Mouse (Mus musculus): Measurements from ENCODE around the gene BC034090. TPM values are rescaled to one million over a fixed set of nuclear protein-coding genes. Genes with fewer than 3 reads are reported as not detected.

The BC034090 gene
- 92.2 and 98.3 TPM in 2 replicates for polyA plus RNA-seq (2012; rRNA removed)

- TF ChIP-seq POLR2A (IDR thresholded peaks at IDR 0.05; ENCODE audit: low read depth, low read length): no peak
- no peak for TF ChIP-seq CTCF (conservative IDR thresholded peaks at IDR 0.05; ENCODE audit: insufficient read depth, insufficient read length, low read depth, low read length)
- Histone ChIP-seq H3K36me3 (ENCODE audit: control insufficient read depth, insufficient read depth, low read length) (no peaks in the 10 kb centered on the region; the same call in 1 of the 2 replicates), H3K4me1 (ENCODE audit: control insufficient read depth, insufficient read depth, low read length) (peaks cover 36% of the 10 kb centered on the region), H3K27me3 (replicated peaks; ENCODE audit: control insufficient read depth, insufficient read depth, low read length) (no peaks in the 10 kb centered on the region), H3K27ac (ENCODE audit: insufficient read depth, low read depth, low read length) (peak within 1 kb of the TSS; percentile 94), H3K4me3 (ENCODE audit: insufficient read depth, low read depth, low read length) (peak within 1 kb of the TSS; percentile 81)
- peak; percentile 86 for DNase-seq
- WGBS: 1% methylated on average over 83 of the region's 85 CpGs
These were observed at the start of gene BC034090 for GRCm38 (mm10) chr1:155243797-155244770. TSS of gene BC034090 (minus strand) at chr1:155244444.

GRCm38 (mm10) chr1:155293446-155293845 is 49.2 kb upstream of the BC034090 start:
- no peak overlapping the region for H3K4me3 ChIP-seq (ENCODE audit: insufficient read depth, low read depth, low read length)
- peak; percentile 28; the same call in 1 of the 2 replicates for TF ChIP-seq CTCF (conservative IDR thresholded peaks at IDR 0.05; ENCODE audit: insufficient read depth, insufficient read length, low read depth, low read length)
- TF ChIP-seq POLR2A (IDR thresholded peaks at IDR 0.05; ENCODE audit: low read depth, low read length): no peak
- H3K27ac ChIP-seq (ENCODE audit: insufficient read depth, low read depth, low read length): no peak overlapping the region
- peak; percentile 80 for DNase-seq
- H3K27me3 ChIP-seq (replicated peaks; ENCODE audit: control insufficient read depth, insufficient read depth, low read length): no peaks in the 10 kb centered on the region
- no peaks in the 10 kb centered on the region for H3K4me1 ChIP-seq (ENCODE audit: control insufficient read depth, insufficient read depth, low read length)
- H3K36me3 ChIP-seq (ENCODE audit: control insufficient read depth, insufficient read depth, low read length): peaks cover 5% of the 10 kb centered on the region; the same call in 1 of the 2 replicates
- WGBS: 22% methylated on average over 3 of the region's 3 CpGs

GRCm38 (mm10) chr1:155289411-155289810 is 45.2 kb upstream of the BC034090 start:
- Histone ChIP-seq H3K4me3 (ENCODE audit: insufficient read depth, low read depth, low read length) (no peak overlapping the region), H3K4me1 (ENCODE audit: control insufficient read depth, insufficient read depth, low read length) (no peaks in the 10 kb centered on the region), H3K36me3 (ENCODE audit: control insufficient read depth, insufficient read depth, low read length) (peaks cover 8% of the 10 kb centered on the region), H3K27me3 (replicated peaks; ENCODE audit: control insufficient read depth, insufficient read depth, low read length) (no peaks in the 10 kb centered on the region), H3K27ac (ENCODE audit: insufficient read depth, low read depth, low read length) (no peak overlapping the region)
- WGBS: 85% methylated on average over 1 of the region's 1 CpGs
- TF ChIP-seq POLR2A (IDR thresholded peaks at IDR 0.05; ENCODE audit: low read depth, low read length) (no peak), CTCF (conservative IDR thresholded peaks at IDR 0.05; ENCODE audit: insufficient read depth, insufficient read length, low read depth, low read length) (no peak)
- DNase-seq: no peak

GRCm38 (mm10) chr1:155288033-155288432 is 43.8 kb upstream of the BC034090 start:
- Histone ChIP-seq H3K27me3 (replicated peaks; ENCODE audit: control insufficient read depth, insufficient read depth, low read length) (no peaks in the 10 kb centered on the region), H3K4me3 (ENCODE audit: insufficient read depth, low read depth, low read length) (no peak overlapping the region), H3K27ac (ENCODE audit: insufficient read depth, low read depth, low read length) (no peak overlapping the region), H3K4me1 (ENCODE audit: control insufficient read depth, insufficient read depth, low read length) (no peaks in the 10 kb centered on the region), H3K36me3 (ENCODE audit: control insufficient read depth, insufficient read depth, low read length) (peaks cover 8% of the 10 kb centered on the region)
- WGBS: 69% methylated on average over 3 of the region's 3 CpGs
- DNase-seq: peak; percentile 38
- TF ChIP-seq CTCF (conservative IDR thresholded peaks at IDR 0.05; ENCODE audit: insufficient read depth, insufficient read length, low read depth, low read length) (no peak), POLR2A (IDR thresholded peaks at IDR 0.05; ENCODE audit: low read depth, low read length) (no peak)

- TF ChIP-seq CTCF (conservative IDR thresholded peaks at IDR 0.05; ENCODE audit: insufficient read depth, insufficient read length, low read depth, low read length) (no peak), POLR2A (IDR thresholded peaks at IDR 0.05; ENCODE audit: low read depth, low read length) (no peak)
- 86% methylated on average over 7 of the region's 7 CpGs for WGBS
These were observed 39.6 kb upstream of the BC034090 start for GRCm38 (mm10) chr1:155283808-155284207.

GRCm38 (mm10) chr1:155281003-155281793 is 37.0 kb upstream of the BC034090 start:
- H3K27ac ChIP-seq (ENCODE audit: insufficient read depth, low read depth, low read length): no peak overlapping the region
- no peaks in the 10 kb centered on the region for H3K27me3 ChIP-seq (replicated peaks; ENCODE audit: control insufficient read depth, insufficient read depth, low read length)
- WGBS: 56% methylated on average over 18 of the region's 18 CpGs
- TF ChIP-seq CTCF (conservative IDR thresholded peaks at IDR 0.05; ENCODE audit: insufficient read depth, insufficient read length, low read depth, low read length) (peak; percentile 88), POLR2A (IDR thresholded peaks at IDR 0.05; ENCODE audit: low read depth, low read length) (no peak)
- H3K36me3 ChIP-seq (ENCODE audit: control insufficient read depth, insufficient read depth, low read length): no peaks in the 10 kb centered on the region
- peak; percentile 88 for DNase-seq
- 0 out of 2 replicates have a peak, but pooled peaks cover 2% of the 10 kb centered on the region for H3K4me1 ChIP-seq (ENCODE audit: control insufficient read depth, insufficient read depth, low read length)
- no peak overlapping the region for H3K4me3 ChIP-seq (ENCODE audit: insufficient read depth, low read depth, low read length)

More at GRCm38 (mm10) chr1:155283808-155284207, 39.6 kb upstream of the BC034090 start:
- H3K27me3 ChIP-seq (replicated peaks; ENCODE audit: control insufficient read depth, insufficient read depth, low read length): no peaks in the 10 kb centered on the region
- H3K4me1 ChIP-seq (ENCODE audit: control insufficient read depth, insufficient read depth, low read length): no peaks in the 10 kb centered on the region
- no peak overlapping the region for H3K27ac ChIP-seq (ENCODE audit: insufficient read depth, low read depth, low read length)
- no peak overlapping the region for H3K4me3 ChIP-seq (ENCODE audit: insufficient read depth, low read depth, low read length)
- no peak for DNase-seq
- peaks cover 3% of the 10 kb centered on the region for H3K36me3 ChIP-seq (ENCODE audit: control insufficient read depth, insufficient read depth, low read length)
